Mouse (Mus musculus): ENCODE measurements around the gene Ifna2.

DNA sequence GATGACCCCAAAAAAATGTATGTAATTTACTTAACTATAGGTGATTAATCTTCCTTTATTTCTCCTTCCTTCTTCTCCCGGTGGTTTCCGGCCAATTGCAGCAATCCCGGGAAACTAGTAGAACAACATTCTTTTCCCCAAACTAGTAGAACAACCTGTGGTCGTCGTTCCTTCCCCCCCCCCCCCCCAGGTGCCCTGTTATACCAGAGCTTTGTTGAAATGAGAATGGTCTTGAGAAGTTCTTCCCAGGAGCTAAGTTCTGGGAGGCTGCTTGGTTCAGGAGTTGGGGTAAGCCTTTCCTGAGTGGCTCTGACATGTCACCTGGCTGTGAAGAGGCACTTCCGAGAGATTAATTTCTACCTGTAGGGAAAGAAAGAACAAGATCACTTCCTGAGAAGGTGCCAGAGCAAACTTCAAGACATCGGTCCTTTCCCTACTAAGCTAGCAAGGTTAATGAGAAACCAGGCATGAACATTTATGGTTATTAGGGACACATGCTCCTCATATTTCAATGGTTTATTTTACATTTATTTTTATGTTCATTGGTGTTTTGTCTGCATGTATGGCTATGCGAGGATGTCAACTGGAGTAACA lies 39.9 kb upstream of the Ifna2 start:
- no peak for TF ChIP-seq CTCF (conservative IDR thresholded peaks at IDR 0.05; ENCODE audit: low read length)
- TF ChIP-seq NANOG (IDR thresholded peaks at IDR 0.05; ENCODE audit: borderline replicate concordance, low read length), result no peak
- TF ChIP-seq POU5F1 (IDR thresholded peaks at IDR 0.05; ENCODE audit: borderline replicate concordance, low read length), result no peak
